Mouse (Mus musculus): ENCODE measurements around the gene Mfng. TPM values are rescaled to one million over a fixed set of nuclear protein-coding genes. Genes with fewer than 3 reads are reported as not detected.

Mfng gene
- polyA plus RNA-seq, 1 experiment, result 4.4 TPM

GRCm38 (mm10) chr15:78720532-78720931 lies 52.7 kb downstream of the Mfng start:
- Histone ChIP-seq H3K27ac (ENCODE audit: insufficient read depth, low read length) (no peak overlapping the region), H3K4me3 (ENCODE audit: low read depth, low read length) (no peak overlapping the region), H3K36me3 (ENCODE audit: control insufficient read depth, insufficient read depth, low read length, poor library complexity, severe bottlenecking) (no peaks in the 10 kb centered on the region), H3K4me1 (ENCODE audit: control insufficient read depth, insufficient read depth, low read length) (no peaks in the 10 kb centered on the region), H3K9ac (ENCODE audit: low read depth, poor library complexity, severe bottlenecking) (no peak overlapping the region), H3K9me3 (replicated peaks; ENCODE audit: control insufficient read depth, insufficient read depth, low read length, poor library complexity, severe bottlenecking) (no peaks in the 10 kb centered on the region), H3K27me3 (ENCODE audit: control insufficient read depth, insufficient read depth, low read length, poor library complexity, severe bottlenecking) (peaks cover 8% of the 10 kb centered on the region)
- no peak for TF ChIP-seq POLR2A (IDR thresholded peaks at IDR 0.05; ENCODE audit: insufficient read depth, low read length)
- TF ChIP-seq EP300 (IDR thresholded peaks at IDR 0.05; ENCODE audit: insufficient read depth, low read depth, low read length), result no peak
- TF ChIP-seq CTCF (IDR thresholded peaks at IDR 0.05; ENCODE audit: low read depth, low read length), result no peak

- no peak overlapping the region for H3K4me3 ChIP-seq (ENCODE audit: low read depth, low read length)
Observed at GRCm38 (mm10) chr15:78720094-78720493, 53.2 kb downstream of the Mfng start.

GRCm38 (mm10) chr15:78719416-78719815 lies 53.9 kb downstream of the Mfng start:
- Histone ChIP-seq H3K36me3 (ENCODE audit: control insufficient read depth, insufficient read depth, low read length, poor library complexity, severe bottlenecking) (no peaks in the 10 kb centered on the region), H3K27ac (ENCODE audit: insufficient read depth, low read length) (no peak overlapping the region), H3K4me3 (ENCODE audit: low read depth, low read length) (peak overlapping the region; percentile 50), H3K9me3 (replicated peaks; ENCODE audit: control insufficient read depth, insufficient read depth, low read length, poor library complexity, severe bottlenecking) (no peaks in the 10 kb centered on the region), H3K9ac (ENCODE audit: low read depth, poor library complexity, severe bottlenecking) (no peak overlapping the region), H3K4me1 (ENCODE audit: control insufficient read depth, insufficient read depth, low read length) (no peaks in the 10 kb centered on the region), H3K27me3 (ENCODE audit: control insufficient read depth, insufficient read depth, low read length, poor library complexity, severe bottlenecking) (peaks cover 8% of the 10 kb centered on the region)
- no peak for TF ChIP-seq CTCF (IDR thresholded peaks at IDR 0.05; ENCODE audit: low read depth, low read length)
- TF ChIP-seq POLR2A (IDR thresholded peaks at IDR 0.05; ENCODE audit: insufficient read depth, low read length), result no peak
- no peak for TF ChIP-seq EP300 (IDR thresholded peaks at IDR 0.05; ENCODE audit: insufficient read depth, low read depth, low read length)

More at GRCm38 (mm10) chr15:78720094-78720493, 53.2 kb downstream of the Mfng start:
- TF ChIP-seq POLR2A (IDR thresholded peaks at IDR 0.05; ENCODE audit: insufficient read depth, low read length), result no peak
- TF ChIP-seq CTCF (IDR thresholded peaks at IDR 0.05; ENCODE audit: low read depth, low read length), result peak; percentile 76
- Histone ChIP-seq H3K9me3 (replicated peaks; ENCODE audit: control insufficient read depth, insufficient read depth, low read length, poor library complexity, severe bottlenecking) (no peaks in the 10 kb centered on the region), H3K4me1 (ENCODE audit: control insufficient read depth, insufficient read depth, low read length) (no peaks in the 10 kb centered on the region), H3K36me3 (ENCODE audit: control insufficient read depth, insufficient read depth, low read length, poor library complexity, severe bottlenecking) (no peaks in the 10 kb centered on the region), H3K9ac (ENCODE audit: low read depth, poor library complexity, severe bottlenecking) (no peak overlapping the region), H3K27ac (ENCODE audit: insufficient read depth, low read length) (no peak overlapping the region), H3K27me3 (ENCODE audit: control insufficient read depth, insufficient read depth, low read length, poor library complexity, severe bottlenecking) (peaks cover 8% of the 10 kb centered on the region)

- peak within 1 kb of the TSS; percentile 53 for H3K9ac ChIP-seq (ENCODE audit: low read depth, poor library complexity, severe bottlenecking)
- no peak within 1 kb of the TSS for H3K27ac ChIP-seq (ENCODE audit: insufficient read depth, low read length)
Observed at GRCm38 (mm10) chr15:78718290-78719250, 54.7 kb downstream of the Mfng start, which contains the start of gene Elfn2. TSS of gene Elfn2 (minus strand) at chr15:78718771.

DNA sequence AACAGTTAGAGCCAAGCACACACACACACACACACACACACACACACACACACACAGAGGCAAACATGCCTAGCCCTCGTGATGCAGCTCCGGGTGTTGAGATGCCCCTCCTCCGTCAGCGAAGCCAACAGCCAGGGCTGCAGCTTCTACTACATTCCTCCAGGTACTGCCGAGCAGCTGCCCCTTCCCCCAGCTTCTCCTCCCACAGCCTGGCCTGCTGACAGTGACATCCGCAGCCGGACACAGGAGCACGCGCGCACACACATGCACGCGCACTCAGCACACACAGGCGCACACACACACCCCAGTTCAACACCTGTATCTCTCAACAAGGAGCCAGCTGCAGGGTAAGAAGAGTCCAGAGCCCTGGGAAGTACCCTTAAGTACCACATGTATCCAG lies 56.3 kb downstream of the Mfng start:
- Histone ChIP-seq H3K9ac (ENCODE audit: low read depth, poor library complexity, severe bottlenecking) (no peak overlapping the region), H3K27me3 (ENCODE audit: control insufficient read depth, insufficient read depth, low read length, poor library complexity, severe bottlenecking) (peaks cover 8% of the 10 kb centered on the region), H3K4me3 (ENCODE audit: low read depth, low read length) (no peak overlapping the region), H3K9me3 (replicated peaks; ENCODE audit: control insufficient read depth, insufficient read depth, low read length, poor library complexity, severe bottlenecking) (no peaks in the 10 kb centered on the region), H3K36me3 (ENCODE audit: control insufficient read depth, insufficient read depth, low read length, poor library complexity, severe bottlenecking) (no peaks in the 10 kb centered on the region), H3K4me1 (ENCODE audit: control insufficient read depth, insufficient read depth, low read length) (no peaks in the 10 kb centered on the region), H3K27ac (ENCODE audit: insufficient read depth, low read length) (no peak overlapping the region)
- no peak for TF ChIP-seq CTCF (IDR thresholded peaks at IDR 0.05; ENCODE audit: low read depth, low read length)
- TF ChIP-seq EP300 (IDR thresholded peaks at IDR 0.05; ENCODE audit: insufficient read depth, low read depth, low read length), result no peak
- no peak for TF ChIP-seq POLR2A (IDR thresholded peaks at IDR 0.05; ENCODE audit: insufficient read depth, low read length)

More at GRCm38 (mm10) chr15:78718290-78719250, 54.7 kb downstream of the Mfng start, which contains the start of gene Elfn2:
- Histone ChIP-seq H3K4me3 (ENCODE audit: low read depth, low read length) (peak within 1 kb of the TSS; percentile 50), H3K27me3 (ENCODE audit: control insufficient read depth, insufficient read depth, low read length, poor library complexity, severe bottlenecking) (peaks cover 8% of the 10 kb centered on the region), H3K4me1 (ENCODE audit: control insufficient read depth, insufficient read depth, low read length) (no peaks in the 10 kb centered on the region), H3K36me3 (ENCODE audit: control insufficient read depth, insufficient read depth, low read length, poor library complexity, severe bottlenecking) (no peaks in the 10 kb centered on the region), H3K9me3 (replicated peaks; ENCODE audit: control insufficient read depth, insufficient read depth, low read length, poor library complexity, severe bottlenecking) (no peaks in the 10 kb centered on the region)
- TF ChIP-seq EP300 (IDR thresholded peaks at IDR 0.05; ENCODE audit: insufficient read depth, low read depth, low read length) (no peak), CTCF (IDR thresholded peaks at IDR 0.05; ENCODE audit: low read depth, low read length) (no peak), POLR2A (IDR thresholded peaks at IDR 0.05; ENCODE audit: insufficient read depth, low read length) (no peak)

DNA sequence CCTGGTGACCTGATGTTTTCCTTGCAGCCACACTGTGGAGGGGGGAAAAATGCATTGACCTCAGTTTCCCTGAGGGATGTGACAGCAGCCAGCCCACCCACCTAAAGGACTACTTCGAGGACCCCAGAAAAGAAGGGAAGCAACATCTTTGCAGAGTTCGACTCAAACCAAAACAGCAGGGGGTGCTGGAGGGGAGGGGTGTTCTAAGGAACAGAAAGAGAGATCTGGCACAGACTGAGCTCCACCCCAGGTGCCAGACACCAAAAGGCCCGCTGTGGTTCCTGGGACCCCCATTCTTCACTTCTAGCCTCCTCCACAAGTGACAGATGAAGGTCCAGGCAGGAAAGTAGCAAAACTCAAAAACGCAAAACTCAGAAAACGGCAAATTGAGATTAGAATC lies 57.4 kb downstream of the Mfng start:
- H3K4me3 ChIP-seq (ENCODE audit: low read depth, low read length), result no peak overlapping the region
- no peaks in the 10 kb centered on the region for H3K4me1 ChIP-seq (ENCODE audit: control insufficient read depth, insufficient read depth, low read length)
- H3K9ac ChIP-seq (ENCODE audit: low read depth, poor library complexity, severe bottlenecking), result no peak overlapping the region
- TF ChIP-seq POLR2A (IDR thresholded peaks at IDR 0.05; ENCODE audit: insufficient read depth, low read length) (no peak), CTCF (IDR thresholded peaks at IDR 0.05; ENCODE audit: low read depth, low read length) (no peak), EP300 (IDR thresholded peaks at IDR 0.05; ENCODE audit: insufficient read depth, low read depth, low read length) (no peak)
- H3K27me3 ChIP-seq (ENCODE audit: control insufficient read depth, insufficient read depth, low read length, poor library complexity, severe bottlenecking), result peaks cover 8% of the 10 kb centered on the region
- no peaks in the 10 kb centered on the region for H3K9me3 ChIP-seq (replicated peaks; ENCODE audit: control insufficient read depth, insufficient read depth, low read length, poor library complexity, severe bottlenecking)
- no peak overlapping the region for H3K27ac ChIP-seq (ENCODE audit: insufficient read depth, low read length)
- no peaks in the 10 kb centered on the region for H3K36me3 ChIP-seq (ENCODE audit: control insufficient read depth, insufficient read depth, low read length, poor library complexity, severe bottlenecking)
